Mouse (Mus musculus): ENCODE data around the gene Slc9c1. TPM values are rescaled to one million over a fixed set of nuclear protein-coding genes. Genes with fewer than 3 reads are reported as not detected.
"Not testable (repeated sequence)": the region's sequence is repeated elsewhere in the genome, so short reads cannot be mapped to it uniquely, and the experiment has no call there.

Slc9c1 gene
- not detected in 2 replicates for polyA plus RNA-seq (2011; ENCODE audit: insufficient read depth, insufficient read length, low read depth, missing spikeins)

DNA sequence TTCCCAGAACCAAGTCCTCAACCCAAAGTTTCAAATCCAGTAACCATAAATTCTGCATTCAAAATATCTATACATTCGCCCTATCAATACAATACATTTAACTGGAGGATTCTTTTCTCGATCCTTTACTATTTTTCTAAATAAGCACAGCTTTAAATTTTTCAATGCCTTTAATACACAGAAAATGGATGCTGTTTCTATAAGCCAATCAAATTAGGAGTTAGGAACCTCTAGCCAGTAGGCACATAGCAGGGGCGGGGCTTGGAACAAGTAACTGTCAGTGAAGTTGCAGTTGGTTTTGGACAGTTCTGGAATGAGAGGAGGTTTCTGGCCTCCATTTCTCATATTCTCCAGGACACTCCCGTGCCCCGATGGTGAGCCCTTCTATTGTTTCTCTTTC, at the start of gene Slc9c1:
Gene Slc9c1, plus strand, starts transcription at position 301 of the 400 bp plus-strand sequence.
- Histone ChIP-seq H3K27ac (ENCODE audit: insufficient read depth, low read length) (no peak within 1 kb of the TSS), H3K27me3 (ENCODE audit: control insufficient read depth, insufficient read depth, low read length, poor library complexity, severe bottlenecking) (no peaks in the 10 kb centered on the region), H3K9me3 (replicated peaks; ENCODE audit: control insufficient read depth, insufficient read depth, low read length, poor library complexity, severe bottlenecking) (no peaks in the 10 kb centered on the region), H3K4me1 (ENCODE audit: control insufficient read depth, insufficient read depth, low read length) (no peaks in the 10 kb centered on the region), H3K4me3 (ENCODE audit: low read depth, low read length) (no peak within 1 kb of the TSS), H3K9ac (ENCODE audit: low read depth, poor library complexity, severe bottlenecking) (no peak within 1 kb of the TSS), H3K36me3 (ENCODE audit: control insufficient read depth, insufficient read depth, low read length, poor library complexity, severe bottlenecking) (no peaks in the 10 kb centered on the region)
- TF ChIP-seq POLR2A (IDR thresholded peaks at IDR 0.05; ENCODE audit: insufficient read depth, low read length) (no peak), CTCF (IDR thresholded peaks at IDR 0.05; ENCODE audit: low read depth, low read length) (no peak), EP300 (IDR thresholded peaks at IDR 0.05; ENCODE audit: insufficient read depth, low read depth, low read length) (no peak)

DNA sequence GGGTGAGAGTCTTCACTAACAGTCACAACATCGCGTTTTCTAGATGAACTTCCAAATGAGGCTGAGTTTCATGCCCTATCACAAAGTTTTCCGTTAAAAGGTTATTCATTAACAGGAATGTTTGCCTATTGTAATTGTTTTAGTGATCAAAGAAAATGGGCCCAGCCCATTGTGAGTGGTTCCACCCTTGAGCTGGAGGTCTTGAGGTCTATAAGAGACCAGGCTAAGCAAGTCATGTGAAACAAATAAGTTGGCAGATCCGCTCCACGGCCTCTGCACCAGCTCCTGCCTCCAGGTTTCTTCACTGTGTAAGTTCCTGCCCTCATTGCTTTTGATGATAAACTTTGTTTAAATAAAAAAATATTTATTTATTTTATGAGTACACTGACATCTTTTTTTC, 42.2 kb upstream of the Slc9c1 start, which contains the start of gene Gm609:
Gene Gm609, minus strand, starts transcription at position 43 of the 400 bp plus-strand sequence.
- Histone ChIP-seq H3K9me3 (replicated peaks; ENCODE audit: control insufficient read depth, insufficient read depth, low read length, poor library complexity, severe bottlenecking) (peaks cover 6% of the 10 kb centered on the region; the same call in 1 of the 2 replicates), H3K36me3 (ENCODE audit: control insufficient read depth, insufficient read depth, low read length, poor library complexity, severe bottlenecking) (no peaks in the 10 kb centered on the region), H3K27ac (ENCODE audit: insufficient read depth, low read length) (no peak within 1 kb of the TSS), H3K9ac (ENCODE audit: low read depth, poor library complexity, severe bottlenecking) (no peak within 1 kb of the TSS), H3K27me3 (ENCODE audit: control insufficient read depth, insufficient read depth, low read length, poor library complexity, severe bottlenecking) (no peaks in the 10 kb centered on the region; the same call in 1 of the 2 replicates), H3K4me3 (ENCODE audit: low read depth, low read length) (no peak within 1 kb of the TSS), H3K4me1 (ENCODE audit: control insufficient read depth, insufficient read depth, low read length) (no peaks in the 10 kb centered on the region)
- TF ChIP-seq EP300 (IDR thresholded peaks at IDR 0.05; ENCODE audit: insufficient read depth, low read depth, low read length) (no peak), CTCF (IDR thresholded peaks at IDR 0.05; ENCODE audit: low read depth, low read length) (no peak), POLR2A (IDR thresholded peaks at IDR 0.05; ENCODE audit: insufficient read depth, low read length) (no peak)

DNA sequence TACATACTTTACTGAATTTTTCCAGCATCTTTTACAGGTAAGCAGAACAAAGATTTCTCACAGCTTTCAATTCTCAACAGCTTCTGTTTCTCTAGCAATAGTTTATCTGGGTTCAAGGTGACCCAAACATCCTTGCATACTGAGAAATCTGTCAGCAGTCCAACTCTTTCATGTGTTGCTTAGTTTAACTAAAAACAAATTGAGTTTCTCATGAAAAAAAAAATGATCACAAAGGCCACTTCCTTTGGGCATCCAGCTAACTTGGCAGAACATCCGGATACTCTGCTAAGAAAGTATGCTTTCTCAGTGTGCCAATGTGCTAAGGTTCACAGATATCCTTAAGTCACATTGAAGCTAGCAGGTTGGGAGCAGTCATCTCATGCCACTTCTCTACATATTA, 39.8 kb upstream of the Slc9c1 start:
- Histone ChIP-seq H3K9ac (ENCODE audit: low read depth, poor library complexity, severe bottlenecking) (no peak overlapping the region), H3K27ac (ENCODE audit: insufficient read depth, low read length) (no peak overlapping the region), H3K4me3 (ENCODE audit: low read depth, low read length) (no peak overlapping the region), H3K36me3 (ENCODE audit: control insufficient read depth, insufficient read depth, low read length, poor library complexity, severe bottlenecking) (no peaks in the 10 kb centered on the region), H3K27me3 (ENCODE audit: control insufficient read depth, insufficient read depth, low read length, poor library complexity, severe bottlenecking) (no peaks in the 10 kb centered on the region; the same call in 1 of the 2 replicates), H3K9me3 (replicated peaks; ENCODE audit: control insufficient read depth, insufficient read depth, low read length, poor library complexity, severe bottlenecking) (peaks cover 6% of the 10 kb centered on the region; the same call in 1 of the 2 replicates), H3K4me1 (ENCODE audit: control insufficient read depth, insufficient read depth, low read length) (no peaks in the 10 kb centered on the region)
- TF ChIP-seq POLR2A (IDR thresholded peaks at IDR 0.05; ENCODE audit: insufficient read depth, low read length) = no peak
- no peak for TF ChIP-seq CTCF (IDR thresholded peaks at IDR 0.05; ENCODE audit: low read depth, low read length)
- no peak for TF ChIP-seq EP300 (IDR thresholded peaks at IDR 0.05; ENCODE audit: insufficient read depth, low read depth, low read length)

DNA sequence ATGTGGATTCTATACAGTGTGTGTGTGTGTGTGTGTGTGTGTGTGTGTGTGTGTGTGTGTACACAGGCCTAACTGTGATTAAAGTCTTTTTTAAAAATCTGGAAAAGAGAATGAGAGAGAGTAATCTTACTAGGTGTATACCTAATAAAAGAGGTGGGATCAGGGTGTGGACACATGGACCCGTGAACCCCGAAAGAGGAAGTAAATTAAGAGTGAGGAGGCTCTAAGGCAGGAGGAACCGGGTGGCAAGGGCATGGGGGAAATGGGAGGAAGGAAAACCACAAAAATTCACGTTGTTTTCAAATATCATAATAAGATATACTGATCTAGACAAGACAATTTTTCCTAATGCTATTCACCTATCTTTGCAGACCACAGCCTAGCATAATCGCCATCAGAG, 9.6 kb upstream of the Slc9c1 start:
- Histone ChIP-seq H3K27me3 (ENCODE audit: control insufficient read depth, insufficient read depth, low read length, poor library complexity, severe bottlenecking) (no peaks in the 10 kb centered on the region), H3K36me3 (ENCODE audit: control insufficient read depth, insufficient read depth, low read length, poor library complexity, severe bottlenecking) (no peaks in the 10 kb centered on the region), H3K27ac (ENCODE audit: insufficient read depth, low read length) (no peak overlapping the region), H3K4me3 (ENCODE audit: low read depth, low read length) (no peak overlapping the region), H3K4me1 (ENCODE audit: control insufficient read depth, insufficient read depth, low read length) (no peaks in the 10 kb centered on the region), H3K9ac (ENCODE audit: low read depth, poor library complexity, severe bottlenecking) (no peak overlapping the region), H3K9me3 (replicated peaks; ENCODE audit: control insufficient read depth, insufficient read depth, low read length, poor library complexity, severe bottlenecking) (no peaks in the 10 kb centered on the region)
- TF ChIP-seq CTCF (IDR thresholded peaks at IDR 0.05; ENCODE audit: low read depth, low read length) (no peak), POLR2A (IDR thresholded peaks at IDR 0.05; ENCODE audit: insufficient read depth, low read length) (no peak), EP300 (IDR thresholded peaks at IDR 0.05; ENCODE audit: insufficient read depth, low read depth, low read length) (no peak)

- TF ChIP-seq CTCF (IDR thresholded peaks at IDR 0.05; ENCODE audit: low read depth, low read length) (no peak), EP300 (IDR thresholded peaks at IDR 0.05; ENCODE audit: insufficient read depth, low read depth, low read length) (no peak), POLR2A (IDR thresholded peaks at IDR 0.05; ENCODE audit: insufficient read depth, low read length) (no peak)
- Histone ChIP-seq H3K27ac (ENCODE audit: insufficient read depth, low read length) (no peak within 1 kb of the TSS), H3K27me3 (ENCODE audit: control insufficient read depth, insufficient read depth, low read length, poor library complexity, severe bottlenecking) (no peaks in the 10 kb centered on the region), H3K9me3 (replicated peaks; ENCODE audit: control insufficient read depth, insufficient read depth, low read length, poor library complexity, severe bottlenecking) (no peaks in the 10 kb centered on the region), H3K9ac (ENCODE audit: low read depth, poor library complexity, severe bottlenecking) (no peak within 1 kb of the TSS), H3K36me3 (ENCODE audit: control insufficient read depth, insufficient read depth, low read length, poor library complexity, severe bottlenecking) (no peaks in the 10 kb centered on the region), H3K4me3 (ENCODE audit: low read depth, low read length) (no peak within 1 kb of the TSS), H3K4me1 (ENCODE audit: control insufficient read depth, insufficient read depth, low read length) (no peaks in the 10 kb centered on the region)
These were observed 3.2 kb upstream of the Slc9c1 start, which contains the start of gene Gm17783 for GRCm38 (mm10) chr16:45531950-45532349. TSS of gene Gm17783 (minus strand) at chr16:45532050.

DNA sequence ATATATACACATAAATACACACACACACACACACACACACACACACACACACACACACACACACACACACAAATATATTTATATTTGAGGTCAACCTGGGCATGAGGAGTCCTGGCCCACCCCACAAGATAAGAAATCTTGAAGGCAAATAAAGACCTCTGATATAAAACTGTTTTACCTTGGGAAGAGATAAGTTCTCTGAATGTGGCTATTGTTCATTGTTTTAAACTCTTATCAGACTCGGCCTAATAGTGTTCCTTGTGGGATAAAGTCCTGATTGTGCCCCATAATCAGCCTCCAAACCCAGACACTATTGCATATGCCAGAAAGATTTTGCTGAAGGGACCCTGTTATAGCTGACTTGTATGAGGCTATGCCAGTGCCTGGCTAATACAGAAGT, 3.2 kb downstream of the Slc9c1 start:
- not testable (repeated sequence) for H3K4me1 ChIP-seq (ENCODE audit: control insufficient read depth, insufficient read depth, low read length); H3K36me3 ChIP-seq (ENCODE audit: control insufficient read depth, insufficient read depth, low read length, poor library complexity, severe bottlenecking); H3K27ac ChIP-seq (ENCODE audit: insufficient read depth, low read length); H3K9me3 ChIP-seq (replicated peaks; ENCODE audit: control insufficient read depth, insufficient read depth, low read length, poor library complexity, severe bottlenecking); H3K4me3 ChIP-seq (ENCODE audit: low read depth, low read length); H3K9ac ChIP-seq (ENCODE audit: low read depth, poor library complexity, severe bottlenecking); H3K27me3 ChIP-seq (ENCODE audit: control insufficient read depth, insufficient read depth, low read length, poor library complexity, severe bottlenecking)

Measured in ES-Bruce4 (cell line).